Mouse (Mus musculus) forebrain, embryonic 10.5 days (tissue): ENCODE results near the gene Aqp9. TPM values are rescaled to one million over a fixed set of nuclear protein-coding genes. Genes with fewer than 3 reads are reported as not detected.

Experiments
- DNase-seq: peaks from one replicate; pipeline ENCODE4 v3.0.0-alpha.2; 2017; ENCODE audit warnings: low spot score; ENCODE audit errors: extremely low spot score
- H3K27ac ChIP-seq: fragments of 300-500 bp; sonication (generic); 2 replicates; pipeline ENCODE4 v1.5.1; 2016; ENCODE audit warnings: mild to moderate bottlenecking
- H3K27me3 ChIP-seq: fragments of 300-500 bp; sonication (generic); 2 replicates; pipeline ENCODE4 v1.6.1; 2016; ENCODE audit warnings: mild to moderate bottlenecking; ENCODE audit not compliant: poor library complexity, severe bottlenecking
- H3K36me3 ChIP-seq: fragments of 300-500 bp; sonication (generic); replicated peaks from 2 replicates; pipeline ENCODE4 v1.6.1; 2016; ENCODE audit warnings: mild to moderate bottlenecking, moderate library complexity
- H3K4me1 ChIP-seq: fragments of 300-500 bp; sonication (generic); 2 replicates; pipeline ENCODE4 v1.6.1; 2016
- H3K4me3 ChIP-seq: fragments of 300-500 bp; sonication (generic); 2 replicates; pipeline ENCODE4 v1.5.1; 2016; ENCODE audit warnings: mild to moderate bottlenecking, moderate library complexity
- H3K9me3 ChIP-seq: fragments of 300-500 bp; sonication (generic); 2 replicates; pipeline ENCODE4 v1.6.1; 2016; ENCODE audit warnings: mild to moderate bottlenecking, moderate library complexity
- WGBS: fragments of 180-500 bp; shearing (Covaris S2); methylation state at CpG from one replicate; pipeline ENCODE4 v1.1.7; 2016; 5-methylcytosine and 5-hydroxymethylcytosine counted together
- polyA plus RNA-seq: library from polyadenylated mRNA; unstranded; fragments of >200 nt; fragmentation: Nextera tagmentation; extraction: Ambion mirVana; gene quantifications from 2 replicates; pipeline ENCODE4 v1.2.1, GENCODE M21; 2016

The Aqp9 gene
- polyA plus RNA-seq, 1 experiment from 2014 or later: not detected

DNA sequence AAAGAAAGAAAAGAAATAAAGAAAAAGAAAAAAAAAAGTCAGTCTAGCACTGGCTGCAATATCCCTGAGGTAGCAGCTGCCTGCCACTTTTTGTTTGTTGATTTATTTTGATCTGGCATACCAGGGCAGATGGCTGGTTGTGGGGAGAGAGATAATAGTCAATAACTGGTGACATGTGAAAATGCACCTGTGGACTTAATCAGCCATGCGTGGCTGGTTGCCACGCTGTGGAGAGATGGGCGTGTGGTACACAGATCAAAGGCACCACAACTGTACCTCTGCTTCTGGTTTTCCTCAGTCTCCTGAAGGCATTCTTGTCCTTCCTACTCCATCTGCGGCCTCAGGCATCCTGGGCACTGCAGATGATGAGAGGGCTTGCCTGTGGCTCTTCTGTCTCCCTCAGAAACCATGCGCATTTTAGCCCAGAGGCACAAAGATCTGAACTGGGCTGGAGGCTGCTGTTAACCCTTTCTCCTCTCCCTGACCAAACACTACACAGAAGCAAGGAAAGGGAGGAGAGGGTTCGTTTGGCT lies 103.1 kb downstream of the Aqp9 start:
- 74% methylated on average over 6 of the region's 6 CpGs for WGBS
- DNase-seq: no peak

DNA sequence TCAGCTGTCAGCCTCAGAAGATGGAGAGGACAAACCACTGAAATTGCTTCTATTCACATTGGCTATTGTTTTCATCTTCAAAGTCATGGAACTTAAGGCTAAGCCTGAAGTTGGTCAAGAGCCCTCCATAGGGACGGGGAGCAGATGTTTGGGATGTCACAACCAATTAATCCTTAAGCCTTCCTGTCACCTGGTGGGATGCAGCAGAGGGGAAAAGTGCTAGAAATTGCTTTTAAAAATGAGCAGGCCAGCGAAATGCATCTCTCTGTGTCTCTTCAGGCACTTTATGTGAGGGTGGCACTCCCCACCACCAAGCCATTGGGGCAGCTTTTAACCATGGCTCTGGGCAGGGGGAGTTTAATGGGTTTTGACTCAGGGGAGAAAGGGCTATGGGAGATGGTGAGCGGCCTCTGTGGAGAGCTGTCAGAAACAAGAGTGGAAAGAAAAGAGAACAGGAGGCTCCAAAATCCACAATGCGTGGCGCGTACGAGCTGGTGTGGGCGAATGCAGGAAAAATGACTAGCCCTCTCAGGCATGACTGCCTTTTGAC lies 104.1 kb downstream of the Aqp9 start:
- Histone ChIP-seq H3K36me3 (no peaks in the 10 kb centered on the region), H3K27ac (no peak overlapping the region), H3K27me3 (no peaks in the 10 kb centered on the region), H3K9me3 (no peaks in the 10 kb centered on the region), H3K4me3 (no peak overlapping the region), H3K4me1 (peaks cover 18% of the 10 kb centered on the region)
- no peak for DNase-seq
- WGBS: 78% methylated on average over 8 of the region's 8 CpGs

More for the DNA sequence above, 103.1 kb downstream of the Aqp9 start:
- Histone ChIP-seq H3K27ac (no peak overlapping the region), H3K36me3 (no peaks in the 10 kb centered on the region), H3K27me3 (no peaks in the 10 kb centered on the region), H3K9me3 (no peaks in the 10 kb centered on the region), H3K4me1 (peaks cover 18% of the 10 kb centered on the region), H3K4me3 (no peak overlapping the region)

DNA sequence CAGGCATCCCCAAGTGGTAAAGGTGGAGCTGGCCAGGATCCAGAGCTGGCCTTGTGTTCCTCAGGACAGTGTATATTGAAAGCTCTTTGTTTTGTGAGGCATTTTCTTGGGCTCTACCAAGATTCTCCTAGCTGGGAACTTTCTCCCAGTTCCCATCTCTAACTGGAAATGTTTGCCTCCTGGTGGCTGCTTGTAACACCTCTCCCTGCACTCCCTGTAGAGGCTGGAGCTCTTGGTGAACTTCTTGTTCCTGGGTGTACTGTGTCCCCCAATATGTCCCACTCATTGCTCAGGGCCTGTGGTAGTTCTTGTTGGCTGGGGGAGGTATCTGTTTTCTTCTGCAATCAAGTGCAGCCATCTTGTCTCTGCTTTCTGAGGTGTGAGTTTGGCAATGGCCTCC lies 104.9 kb downstream of the Aqp9 start:
- Histone ChIP-seq H3K27me3 (no peaks in the 10 kb centered on the region), H3K4me1 (peaks cover 13% of the 10 kb centered on the region), H3K27ac (no peak overlapping the region), H3K9me3 (no peaks in the 10 kb centered on the region), H3K36me3 (no peaks in the 10 kb centered on the region), H3K4me3 (no peak overlapping the region)
- DNase-seq: no peak

DNA sequence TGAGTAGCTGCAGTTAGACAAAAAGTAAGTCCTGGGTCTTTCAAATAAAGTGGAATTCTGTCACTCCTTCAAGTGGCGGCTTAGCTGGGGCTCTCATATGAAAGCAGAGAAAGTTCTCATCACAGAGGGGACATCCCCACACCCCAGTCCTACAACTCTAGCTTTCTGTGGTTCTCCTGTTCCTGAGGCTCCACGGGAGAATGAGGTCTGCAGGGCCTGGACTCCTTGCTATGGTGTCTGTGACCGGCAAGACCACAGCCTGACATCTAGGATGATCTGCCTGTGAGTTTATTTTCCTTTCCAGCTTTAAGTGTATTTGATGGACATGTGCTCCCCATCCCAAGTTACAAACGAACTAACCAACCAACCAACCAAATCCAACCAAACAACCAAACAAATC lies 105.5 kb downstream of the Aqp9 start:
- WGBS: 80% methylated on average over 4 of the region's 4 CpGs
- Histone ChIP-seq H3K4me1 (peaks cover 13% of the 10 kb centered on the region), H3K36me3 (no peaks in the 10 kb centered on the region), H3K27me3 (no peaks in the 10 kb centered on the region), H3K4me3 (no peak overlapping the region), H3K27ac (no peak overlapping the region), H3K9me3 (no peaks in the 10 kb centered on the region)
- no peak for DNase-seq

DNA sequence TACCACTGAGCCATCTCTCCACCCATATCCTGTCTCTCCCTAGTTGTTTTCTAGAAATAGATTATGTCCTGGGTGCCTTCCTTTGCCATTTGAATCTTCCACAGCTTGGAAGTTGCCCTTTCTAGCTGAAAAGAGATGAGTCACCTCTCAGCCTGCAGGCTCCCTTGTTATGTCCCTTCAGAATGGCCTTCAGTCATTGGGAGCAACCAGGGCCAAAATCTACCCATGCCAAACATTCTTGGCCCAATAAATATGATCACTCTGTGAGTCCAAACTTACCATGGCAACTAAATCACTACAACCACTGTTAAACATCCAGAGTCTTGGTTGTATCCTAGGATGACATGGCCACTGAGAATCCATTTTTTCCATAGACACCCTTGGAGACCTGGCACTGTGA lies 106.2 kb downstream of the Aqp9 start:
- Histone ChIP-seq H3K27me3 (no peaks in the 10 kb centered on the region), H3K27ac (no peak overlapping the region), H3K4me3 (no peak overlapping the region), H3K4me1 (peaks cover 13% of the 10 kb centered on the region), H3K36me3 (no peaks in the 10 kb centered on the region), H3K9me3 (no peaks in the 10 kb centered on the region)
- no peak for DNase-seq

Other genes with a start within 250 kb of the Aqp9 start
- gene Lipc, start 216.5 kb downstream of the Aqp9 start, polyA plus RNA-seq: not detected in 2 replicates
- 0.31 and 0.32 TPM in 2 replicates for gene Aldh1a2, start 47.1 kb upstream of the Aqp9 start, polyA plus RNA-seq